8 mouse cellular contexts compared by ENCODE assay signal in genomic region chr12:83487476-83487991, GRCm38 (mm10). TPM values are rescaled to one million over a fixed set of nuclear protein-coding genes. Genes with fewer than 3 reads are reported as not detected.
DNase-seq lines count a peak whose midpoint lies in the region; ATAC-seq and TF ChIP-seq lines count a peak whose summit lies in the region.

Gene Dpf3 (minus strand): TSS chr12:83487716.

- peak within 1 kb of the TSS; percentile 56 for H3K4me3 ChIP-seq in ES-Bruce4 (ENCODE audit: low read depth, low read length)
- H3K4me3 ChIP-seq in forebrain, embryonic 13.5 days, result peak within 1 kb of the TSS; percentile 72
- peak within 1 kb of the TSS; percentile 82 for H3K4me3 ChIP-seq in neural tube, embryonic 15.5 days (replicated peaks)

- H3K27me3 ChIP-seq in ES-Bruce4 (ENCODE audit: control insufficient read depth, insufficient read depth, low read length, poor library complexity, severe bottlenecking), result peaks cover 14% of the 10 kb centered on the region
- H3K27me3 ChIP-seq in forebrain, embryonic 13.5 days, result peaks cover 35% of the 10 kb centered on the region
- no peaks in the 10 kb centered on the region for H3K27me3 ChIP-seq in neural tube, embryonic 15.5 days (replicated peaks)

- no peak within 1 kb of the TSS for H3K27ac ChIP-seq in ES-Bruce4 (ENCODE audit: insufficient read depth, low read length)
- peak within 1 kb of the TSS; percentile 82 for H3K27ac ChIP-seq in forebrain, embryonic 13.5 days
- peak within 1 kb of the TSS; percentile 86 for H3K27ac ChIP-seq in neural tube, embryonic 15.5 days (replicated peaks)

- TF ChIP-seq EP300 in ES-Bruce4 (IDR thresholded peaks at IDR 0.05; ENCODE audit: insufficient read depth, low read depth, low read length), result no peak

- intact Hi-C loops in heart, postnatal 14 days (cut with DNase I), result loop anchor here (2.0 to 5.0 kb wide), 3 partner anchors 75 to 275 kb away; no protein-coding TSS in a partner anchor

- H3K4me2 ChIP-seq in forebrain, embryonic 13.5 days, result peak within 1 kb of the TSS; percentile 95
- peak within 1 kb of the TSS; percentile 98 for H3K4me2 ChIP-seq in neural tube, embryonic 15.5 days

- no peaks in the 10 kb centered on the region for H3K4me1 ChIP-seq in ES-Bruce4 (ENCODE audit: control insufficient read depth, insufficient read depth, low read length)
- peaks cover 31% of the 10 kb centered on the region for H3K4me1 ChIP-seq in forebrain, embryonic 13.5 days
- H3K4me1 ChIP-seq in neural tube, embryonic 15.5 days, result peaks cover 31% of the 10 kb centered on the region

- no peak for TF ChIP-seq POLR2A in ES-Bruce4 (IDR thresholded peaks at IDR 0.05; ENCODE audit: insufficient read depth, low read length)

- TF ChIP-seq CTCF in ES-Bruce4 (IDR thresholded peaks at IDR 0.05; ENCODE audit: low read depth, low read length), result no peak

- under 1% methylated on average over 31 of the region's 31 CpGs for WGBS in forebrain, embryonic 13.5 days
- under 1% methylated on average over 31 of the region's 31 CpGs for WGBS in neural tube, embryonic 15.5 days

- peak within 1 kb of the TSS; percentile 32 for H3K9ac ChIP-seq in ES-Bruce4 (ENCODE audit: low read depth, poor library complexity, severe bottlenecking)
- H3K9ac ChIP-seq in forebrain, embryonic 13.5 days, result peak within 1 kb of the TSS; percentile 75
- H3K9ac ChIP-seq in neural tube, embryonic 15.5 days (replicated peaks), result peak within 1 kb of the TSS; percentile 77

- H3K9me3 ChIP-seq in ES-Bruce4 (replicated peaks; ENCODE audit: control insufficient read depth, insufficient read depth, low read length, poor library complexity, severe bottlenecking), result peaks cover 3% of the 10 kb centered on the region; the same call in 1 of the 2 replicates
- H3K9me3 ChIP-seq in forebrain, embryonic 13.5 days (replicated peaks), result 0 out of 2 replicates have a peak, but pooled peaks cover 2% of the 10 kb centered on the region
- H3K9me3 ChIP-seq in neural tube, embryonic 15.5 days (replicated peaks), result no peaks in the 10 kb centered on the region

- DNase-seq in heart, postnatal 14 days, result peak; percentile 100
- DNase-seq in layer of hippocampus, adult 11-12 months (ENCODE audit: low spot score), result peak; percentile 97
- DNase-seq in lung, adult 18-20 months, result peak; percentile 99
- peak; percentile 98 for DNase-seq in testis, postnatal 14 days (ENCODE audit: low spot score)

- no peaks in the 10 kb centered on the region for H3K36me3 ChIP-seq in ES-Bruce4 (ENCODE audit: control insufficient read depth, insufficient read depth, low read length, poor library complexity, severe bottlenecking)
- H3K36me3 ChIP-seq in forebrain, embryonic 13.5 days (ENCODE audit: poor library complexity, severe bottlenecking), result no peaks in the 10 kb centered on the region
- no peaks in the 10 kb centered on the region for H3K36me3 ChIP-seq in neural tube, embryonic 15.5 days

- peak; percentile 91 for ATAC-seq in cerebellum, adult (ENCODE audit: insufficient number of reproducible peaks, low FRiP score, low TSS enrichment)
- peak; percentile 95 for ATAC-seq in forebrain, embryonic 13.5 days
- ATAC-seq in neural tube, embryonic 15.5 days (ENCODE audit: low FRiP score), result peak; percentile 92

RNA-seq across cellular contexts. Expression of gene Dpf3, which starts in this region (rescaled TPM):
- polyA plus RNA-seq in ES-Bruce4 (2011; ENCODE audit: insufficient read depth, insufficient read length, low read depth, missing spikeins), result 0.81 TPM in 1 of 2 replicates, not detected in the other
- 7.9 and 9.0 TPM in 2 replicates for polyA plus RNA-seq in forebrain, embryonic 13.5 days (2015; fragmentation: Nextera tagmentation; extraction: Ambion mirVana)
- 10 to 100 TPM; 20.7 to 26.0 TPM for total RNA-seq in heart, postnatal 14 days (2021)
- 14.0 and 15.5 TPM in 2 replicates for polyA plus RNA-seq in neural tube, embryonic 15.5 days (2015; fragmentation: Nextera tagmentation; extraction: Ambion mirVana)
